Mouse (Mus musculus) E14TG2a.4 (cell line): Measurements from ENCODE around the gene Pfn1.

ENCODE experiments used
- CTCF ChIP-seq: conservative IDR thresholded peaks from 2 replicates; pipeline ENCODE4 v1.5.1; 2014; ENCODE audit warnings: low read length
- NANOG ChIP-seq: IDR thresholded peaks from 2 replicates; pipeline ENCODE4 v1.6.1; 2014; ENCODE audit warnings: borderline replicate concordance, low read length, mixed read lengths

GRCm38 (mm10) chr11:70656456-70656927 is 2.0 kb upstream of the Pfn1 start:
- TF ChIP-seq CTCF (no peak), NANOG (no peak)
